Mouse (Mus musculus) heart, postnatal 0 days (tissue): ENCODE data around the gene Acot7.

Experiments used
- CTCF ChIP-seq: IDR thresholded peaks from 2 replicates; pipeline ENCODE4 v1.5.1; 2016; ENCODE audit warnings: antibody characterized with exemption, control low read depth, low read depth
- EP300 ChIP-seq: IDR thresholded peaks from 2 replicates; pipeline ENCODE4 v1.6.1; 2016; ENCODE audit warnings: antibody characterized with exemption, low read depth

- TF ChIP-seq CTCF (0 out of 2 replicates have a peak, but pooled peaks have one; percentile 4), EP300 (peak; percentile 79)
These were observed 34.2 kb downstream of the Acot7 start for GRCm38 (mm10) chr4:152212091-152212505.
